Mouse (Mus musculus) liver, adult 2 months (tissue): Measurements from ENCODE around the gene Pik3ca. TPM values are rescaled to one million over a fixed set of nuclear protein-coding genes. Genes with fewer than 3 reads are reported as not detected.
A peak's percentile ranks its signal among the peaks of the same experiment; 100 is the strongest.

Experiments used
- DNase-seq: peaks from one replicate; pipeline ENCODE4 v3.0.0-alpha.2; 2011; ENCODE audit warnings: low read depth, low spot score; ENCODE audit errors: extremely low read depth
- H3K27ac ChIP-seq: fragments of 200-500 bp; replicated peaks from 2 replicates; pipeline ENCODE4 v1.5.1; 2012; ENCODE audit warnings: low read depth, mild to moderate bottlenecking, control low read depth, inconsistent platforms, low read length; ENCODE audit not compliant: insufficient read depth
- H3K27me3 ChIP-seq: fragments of 200-500 bp; 2 replicates; pipeline ENCODE4 v1.6.1; 2012; ENCODE audit warnings: mild to moderate bottlenecking, moderate library complexity, low read length, inconsistent platforms; ENCODE audit not compliant: control insufficient read depth, insufficient read depth
- H3K36me3 ChIP-seq: fragments of 200-500 bp; 2 replicates; pipeline ENCODE4 v1.6.1; 2012; ENCODE audit warnings: low read length, inconsistent platforms; ENCODE audit not compliant: control insufficient read depth, insufficient read depth
- H3K4me1 ChIP-seq: fragments of 200-500 bp; 2 replicates; pipeline ENCODE4 v1.6.1; 2011; ENCODE audit warnings: low read length; ENCODE audit not compliant: control insufficient read depth, insufficient read depth
- H3K4me3 ChIP-seq: fragments of 200-500 bp; 2 replicates; pipeline ENCODE4 v1.5.1; 2011; ENCODE audit warnings: low read depth, mild to moderate bottlenecking, control low read depth, low read length, moderate library complexity; ENCODE audit not compliant: insufficient read depth
- H3K79me2 ChIP-seq: fragments of 200-500 bp; 2 replicates; pipeline ENCODE4 v1.6.1; 2012; ENCODE audit warnings: inconsistent platforms, mild to moderate bottlenecking, low read length, moderate library complexity; ENCODE audit not compliant: control insufficient read depth, insufficient read depth
- H3K9ac ChIP-seq: fragments of 200-500 bp; 2 replicates; pipeline ENCODE4 v1.6.1; 2012; ENCODE audit warnings: low read depth, mild to moderate bottlenecking, control low read depth, inconsistent platforms, low read length
- CTCF ChIP-seq: fragments of 200-500 bp; IDR thresholded peaks from 2 replicates; pipeline ENCODE4 v1.5.1; 2011; ENCODE audit warnings: low read depth, low read length, control low read depth
- POLR2A ChIP-seq: fragments of 200-500 bp; IDR thresholded peaks from 2 replicates; pipeline ENCODE4 v1.6.1; 2011; ENCODE audit warnings: low read length, control low read depth; ENCODE audit not compliant: insufficient read depth; ENCODE audit errors: extremely low read depth
- WGBS: fragments of 180-500 bp; shearing (Covaris S2); methylation state at CpG from one replicate; pipeline ENCODE4 v1.1.7; 2018; 5-methylcytosine and 5-hydroxymethylcytosine counted together
- polyA plus RNA-seq: library from polyadenylated mRNA; depleted of rRNA; stranded (reverse); fragments of >200 nt; gene quantifications from 2 replicates; pipeline ENCODE4 v1.2.3, GENCODE M21; 2012
- total RNA-seq: library from RNA; depleted of rRNA; stranded (reverse); fragments of >200 nt; gene quantifications from 2 replicates; pipeline ENCODE4 v1.2.3, GENCODE M21; 2014

Pik3ca gene
- total and polyA plus RNA-seq, 2 experiments: 2.8 to 21.1 TPM

DNA sequence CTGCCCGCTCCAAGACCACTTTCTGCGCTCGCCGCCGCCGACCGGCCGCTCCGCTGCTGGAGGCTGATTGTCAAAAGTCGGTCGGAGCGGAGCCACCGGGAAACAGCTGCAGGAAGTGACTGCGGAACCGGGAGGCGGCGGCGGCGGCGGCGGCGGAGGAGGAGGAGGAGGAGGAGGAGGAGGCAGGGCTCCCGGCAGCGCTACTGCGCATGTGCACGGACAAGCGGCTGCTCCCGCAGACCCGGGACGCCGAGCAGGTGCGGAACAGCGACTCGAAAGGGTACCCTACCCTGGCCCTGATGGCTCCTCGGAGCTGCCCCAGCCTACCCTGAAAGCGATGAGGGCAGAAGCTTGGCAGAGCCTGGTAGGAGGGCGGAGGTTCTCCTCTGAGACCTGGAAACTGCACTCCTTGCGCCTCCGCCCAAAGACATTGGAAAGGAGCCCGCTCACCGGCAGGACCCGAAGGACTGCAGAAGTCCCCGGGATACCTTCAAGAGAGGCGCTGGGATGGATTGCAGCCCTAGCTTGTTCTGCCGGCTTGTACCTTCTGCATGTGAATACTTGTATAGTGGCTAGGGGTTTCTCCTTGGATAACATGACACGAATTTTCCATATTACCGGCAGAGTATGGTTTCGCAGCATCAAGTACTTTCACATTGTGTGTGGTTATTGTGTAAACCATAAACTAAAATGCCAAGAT is 31.8 kb upstream of the Pik3ca start, which contains the start of gene Zmat3:
TSS of gene Zmat3 (minus strand) at position 469 of the 700 bp plus-strand sequence.
- 2% methylated on average over 40 of the region's 48 CpGs for WGBS
- Histone ChIP-seq H3K27me3 (no peaks in the 10 kb centered on the region), H3K9ac (peak within 1 kb of the TSS; percentile 94), H3K36me3 (no peaks in the 10 kb centered on the region), H3K79me2 (peaks cover 12% of the 10 kb centered on the region; the same call in 1 of the 2 replicates), H3K27ac (peak within 1 kb of the TSS; percentile 27; the same call in 1 of the 2 replicates), H3K4me3 (peak within 1 kb of the TSS; percentile 75), H3K4me1 (peaks cover 5% of the 10 kb centered on the region)
- DNase-seq: peak; percentile 69
- peak; percentile 23; the same call in 1 of the 2 replicates for TF ChIP-seq POLR2A
- TF ChIP-seq CTCF: no peak

DNA sequence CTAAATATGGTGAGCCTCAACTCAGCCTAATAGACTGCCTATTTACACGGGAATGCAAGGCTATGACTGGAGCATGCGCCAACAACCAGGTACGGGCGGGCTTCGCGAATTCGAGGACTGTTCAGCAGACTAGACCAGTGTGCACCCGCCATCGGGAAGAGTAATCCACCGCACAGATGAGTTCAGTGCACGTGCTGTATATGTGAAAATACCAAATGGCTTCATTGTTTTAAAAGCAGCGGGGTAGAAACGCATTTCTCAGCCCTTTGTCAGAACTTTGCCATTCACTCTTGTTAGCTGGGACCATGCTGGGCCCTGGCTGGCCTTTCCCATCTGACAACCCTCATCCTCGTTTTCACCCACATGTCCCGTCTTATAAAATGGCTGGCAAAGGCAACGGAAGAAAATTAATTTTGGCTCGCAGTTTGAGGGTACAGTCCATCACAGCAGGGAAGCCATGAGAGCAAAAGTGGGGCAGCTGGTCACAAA is 31.2 kb upstream of the Pik3ca start:
- no peak overlapping the region for H3K9ac ChIP-seq
- no peak for TF ChIP-seq CTCF

DNA sequence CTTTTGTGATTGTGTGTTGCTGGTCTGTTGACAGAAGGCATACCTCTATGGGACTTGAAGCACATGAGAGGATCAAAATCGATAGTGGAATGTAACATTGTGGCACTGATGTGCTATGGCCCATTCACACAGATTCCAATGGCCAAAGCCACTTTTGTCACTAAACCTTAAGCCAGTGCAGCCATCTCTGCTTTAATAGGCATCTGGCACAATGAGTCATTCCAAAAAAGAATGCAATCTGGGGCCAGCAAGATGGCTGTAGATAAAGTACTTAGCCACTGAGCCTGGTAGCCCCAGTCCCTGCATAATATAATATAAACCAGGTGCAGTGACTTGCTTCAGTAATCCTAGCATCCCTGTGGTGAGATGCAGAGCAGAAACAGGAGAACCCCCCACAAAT is 30.0 kb upstream of the Pik3ca start:
- DNase-seq: no peak
- TF ChIP-seq CTCF (no peak), POLR2A (no peak)
- WGBS: 83% methylated on average over 1 of the region's 1 CpGs

More for the DNA sequence above, 31.2 kb upstream of the Pik3ca start:
- Histone ChIP-seq H3K79me2 (peaks cover 11% of the 10 kb centered on the region; the same call in 1 of the 2 replicates), H3K4me1 (peaks cover 5% of the 10 kb centered on the region), H3K36me3 (no peaks in the 10 kb centered on the region), H3K27me3 (no peaks in the 10 kb centered on the region), H3K4me3 (peak overlapping the region; percentile 75), H3K27ac (no peak overlapping the region)
- WGBS: 69% methylated on average over 17 of the region's 17 CpGs
- no peak for DNase-seq

DNA sequence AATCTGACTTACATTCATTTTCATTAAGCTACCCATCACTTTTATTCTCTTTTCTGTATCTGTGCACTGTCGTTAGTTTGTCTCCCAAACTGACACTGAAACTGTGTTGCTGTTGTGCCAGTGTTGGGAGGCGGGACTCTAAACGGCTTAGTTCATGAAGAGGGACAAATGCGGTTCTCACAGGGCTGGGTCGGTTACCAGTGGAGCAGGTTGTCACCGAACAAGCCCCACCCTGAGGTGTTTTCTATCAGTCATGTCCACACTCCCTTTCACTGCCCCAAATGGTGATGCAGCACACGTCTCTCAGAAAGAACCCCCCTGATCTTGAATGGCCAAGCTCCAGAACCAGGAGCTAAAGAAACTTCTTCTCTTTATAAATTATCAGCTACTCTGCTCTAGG is 25.5 kb upstream of the Pik3ca start:
- H3K79me2 ChIP-seq: no peaks in the 10 kb centered on the region
- no peaks in the 10 kb centered on the region for H3K4me1 ChIP-seq
- TF ChIP-seq POLR2A (no peak), CTCF (no peak)
- H3K36me3 ChIP-seq: no peaks in the 10 kb centered on the region
- no peak overlapping the region for H3K9ac ChIP-seq
- no peaks in the 10 kb centered on the region for H3K27me3 ChIP-seq
- WGBS: 84% methylated on average over 7 of the region's 7 CpGs
- no peak overlapping the region for H3K4me3 ChIP-seq
- no peak overlapping the region for H3K27ac ChIP-seq
- no peak for DNase-seq

More for the DNA sequence above, 30.0 kb upstream of the Pik3ca start:
- H3K27ac ChIP-seq: no peak overlapping the region
- peaks cover 6% of the 10 kb centered on the region; the same call in 1 of the 2 replicates for H3K79me2 ChIP-seq
- no peaks in the 10 kb centered on the region for H3K36me3 ChIP-seq
- H3K27me3 ChIP-seq: no peaks in the 10 kb centered on the region
- H3K4me3 ChIP-seq: no peak overlapping the region
- H3K9ac ChIP-seq: no peak overlapping the region
- H3K4me1 ChIP-seq: peaks cover 5% of the 10 kb centered on the region

DNA sequence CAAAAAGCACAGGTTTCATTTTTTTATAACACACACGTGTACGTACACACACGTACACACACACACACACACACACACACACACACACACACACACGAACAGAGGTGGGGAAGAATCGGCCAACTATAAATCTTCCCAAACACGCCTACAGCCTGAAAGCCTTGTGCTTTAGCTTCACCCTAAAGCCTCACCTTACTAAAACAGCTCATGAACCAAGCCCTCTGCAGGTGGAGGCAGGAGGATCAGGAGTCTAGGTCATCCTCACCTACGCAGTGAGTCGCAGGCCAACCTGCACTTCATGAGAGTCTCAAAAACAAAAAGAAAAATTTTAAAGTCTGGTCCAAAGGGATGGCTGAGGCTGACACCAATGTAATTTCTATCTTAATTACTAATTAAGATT is 25.0 kb upstream of the Pik3ca start:
- 85% methylated on average over 8 of the region's 8 CpGs for WGBS

DNA sequence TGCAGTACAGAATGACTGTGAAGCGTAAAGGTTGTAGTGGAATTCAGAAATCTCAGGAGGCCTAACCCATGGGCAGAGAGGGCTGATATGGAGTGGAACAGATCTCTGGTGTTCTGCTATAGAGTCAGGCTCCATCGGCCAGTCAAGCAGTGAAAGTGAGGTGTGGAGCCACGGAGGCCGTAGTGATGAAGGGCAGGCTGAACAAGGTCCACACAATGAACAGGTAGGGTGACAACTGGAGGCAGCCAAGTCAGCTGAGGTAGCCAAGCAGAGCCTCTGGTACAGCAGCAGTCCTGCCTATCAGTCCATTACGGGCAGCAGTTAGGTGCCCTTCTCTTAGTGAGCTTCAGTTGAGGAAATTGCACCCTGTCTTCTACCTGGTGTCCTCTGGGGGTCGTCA is 24.2 kb upstream of the Pik3ca start:
- WGBS: 90% methylated on average over 6 of the region's 6 CpGs
- no peak overlapping the region for H3K4me3 ChIP-seq
- no peak for TF ChIP-seq CTCF
- TF ChIP-seq POLR2A: no peak
- no peak for DNase-seq
- H3K27ac ChIP-seq: no peak overlapping the region
- H3K27me3 ChIP-seq: no peaks in the 10 kb centered on the region
- H3K36me3 ChIP-seq: no peaks in the 10 kb centered on the region
- H3K9ac ChIP-seq: no peak overlapping the region
- no peaks in the 10 kb centered on the region for H3K79me2 ChIP-seq
- no peaks in the 10 kb centered on the region for H3K4me1 ChIP-seq

More for the DNA sequence above, 25.0 kb upstream of the Pik3ca start:
- H3K36me3 ChIP-seq: no peaks in the 10 kb centered on the region
- H3K79me2 ChIP-seq: no peaks in the 10 kb centered on the region
- TF ChIP-seq CTCF: no peak
- TF ChIP-seq POLR2A: no peak
- H3K4me1 ChIP-seq: no peaks in the 10 kb centered on the region
- H3K27ac ChIP-seq: no peak overlapping the region
- H3K4me3 ChIP-seq: no peak overlapping the region
- no peaks in the 10 kb centered on the region for H3K27me3 ChIP-seq
- no peak overlapping the region for H3K9ac ChIP-seq
- DNase-seq: no peak
